ENCODE assay signal across 10 mouse cellular contexts in genomic region chr9:21332161-21333061, GRCm38 (mm10). TPM values are rescaled to one million over a fixed set of nuclear protein-coding genes. Genes with fewer than 3 reads are reported as not detected.
DNase-seq lines count a peak whose midpoint lies in the region; ATAC-seq and TF ChIP-seq lines count a peak whose summit lies in the region.
"Had no signal": no experiment of that assay in that cellular context is flagged by ENCODE, and none has a peak within 500 bp of the region (broad histone marks: within the 10 kb centered on the region; RNA-seq: fewer than 3 reads in every experiment).

No protein-coding gene starts in this region.

- no peaks in the 10 kb centered on the region for H3K36me3 ChIP-seq in heart, embryonic 15.5 days
- no peaks in the 10 kb centered on the region for H3K36me3 ChIP-seq in heart, adult 2 months (ENCODE audit: control insufficient read depth, insufficient read depth, low read length)
- H3K36me3 ChIP-seq in forebrain, embryonic 13.5 days (ENCODE audit: poor library complexity, severe bottlenecking) = no peaks in the 10 kb centered on the region
- H3K36me3 ChIP-seq in intestine, embryonic 16.5 days (ENCODE audit: control insufficient read depth, insufficient read depth, low read length) = no peaks in the 10 kb centered on the region

- H3K27me3 ChIP-seq in heart, embryonic 15.5 days = no peaks in the 10 kb centered on the region
- no peaks in the 10 kb centered on the region for H3K27me3 ChIP-seq in heart, adult 2 months (ENCODE audit: control insufficient read depth, insufficient read depth, low read length)
- H3K27me3 ChIP-seq in forebrain, embryonic 13.5 days = no peaks in the 10 kb centered on the region
- H3K27me3 ChIP-seq in intestine, embryonic 16.5 days (replicated peaks; ENCODE audit: control insufficient read depth, insufficient read depth, low read length) = no peaks in the 10 kb centered on the region

- no peak for TF ChIP-seq EP300 in heart, adult 2 months (IDR thresholded peaks at IDR 0.05; ENCODE audit: insufficient read depth, low read depth, low read length)

- ATAC-seq in heart, embryonic 15.5 days (replicated peaks; ENCODE audit: insufficient number of reproducible peaks, insufficient read depth, low FRiP score, low read depth) = no peak
- no peak for ATAC-seq in forebrain, embryonic 13.5 days
- peak; percentile 73 for ATAC-seq in megakaryocyte progenitor cell, adult 5-6 weeks (replicated peaks; ENCODE audit: poor library complexity)
- ATAC-seq in intestine, embryonic 16.5 days = no peak
- no peak for ATAC-seq in erythroblast, adult 5-6 weeks (replicated peaks; ENCODE audit: low FRiP score, poor library complexity, severe bottlenecking)

- peak overlapping the region; percentile 55 for H3K27ac ChIP-seq in heart, embryonic 15.5 days
- no peak overlapping the region; the same call in 1 of the 2 replicates for H3K27ac ChIP-seq in heart, adult 2 months
- H3K27ac ChIP-seq in forebrain, embryonic 13.5 days = peak overlapping the region; percentile 51; the same call in 1 of the 2 replicates
- H3K27ac ChIP-seq in intestine, embryonic 16.5 days (ENCODE audit: low read length) = no peak overlapping the region
- H3K27ac ChIP-seq: stomach, postnatal 0 days had no signal

- H3K4me2 ChIP-seq in heart, embryonic 15.5 days = no peak overlapping the region
- no peak overlapping the region for H3K4me2 ChIP-seq in forebrain, embryonic 13.5 days
- no peak overlapping the region for H3K4me2 ChIP-seq in intestine, embryonic 16.5 days (ENCODE audit: low read depth, low read length)

- peaks cover 59% of the 10 kb centered on the region for H3K4me1 ChIP-seq in heart, embryonic 15.5 days (replicated peaks)
- peaks cover 13% of the 10 kb centered on the region for H3K4me1 ChIP-seq in heart, adult 2 months (ENCODE audit: control insufficient read depth, insufficient read depth, low read length)
- H3K4me1 ChIP-seq in forebrain, embryonic 13.5 days = peaks cover 9% of the 10 kb centered on the region; the same call in 1 of the 2 replicates
- H3K4me1 ChIP-seq in intestine, embryonic 16.5 days (ENCODE audit: control insufficient read depth, insufficient read depth, low read length) = peaks cover 3% of the 10 kb centered on the region; the same call in 1 of the 2 replicates

- intact Hi-C loops in heart, adult 2 months (cut with DNase I) = no loop called here

- no peak for DNase-seq in heart, adult 2 months
- DNase-seq in CD4-positive, CD25-positive, alpha-beta regulatory T cell, adult 2 months (ENCODE audit: low read depth, low spot score) = peak; percentile 56
- DNase-seq in retina, embryonic 14.5 days (ENCODE audit: low spot score) = no peak

- TF ChIP-seq CTCF in heart, adult 2 months (IDR thresholded peaks at IDR 0.05) = no peak

- TF ChIP-seq POLR2A in heart, adult 2 months (IDR thresholded peaks at IDR 0.05; ENCODE audit: insufficient read depth, low read depth, low read length) = no peak

- peaks cover 3% of the 10 kb centered on the region; the same call in 1 of the 2 replicates for H3K79me2 ChIP-seq in heart, adult 2 months (replicated peaks; ENCODE audit: control insufficient read depth, insufficient read depth, low read length)

- H3K4me3 ChIP-seq in heart, embryonic 15.5 days = no peak overlapping the region
- no peak overlapping the region for H3K4me3 ChIP-seq in heart, adult 2 months
- H3K4me3 ChIP-seq in forebrain, embryonic 13.5 days = no peak overlapping the region
- no peak overlapping the region for H3K4me3 ChIP-seq in intestine, embryonic 16.5 days (ENCODE audit: low read length)

- H3K9me3 ChIP-seq in heart, embryonic 15.5 days (replicated peaks) = no peaks in the 10 kb centered on the region
- no peaks in the 10 kb centered on the region for H3K9me3 ChIP-seq in forebrain, embryonic 13.5 days (replicated peaks)
- no peaks in the 10 kb centered on the region for H3K9me3 ChIP-seq in intestine, embryonic 16.5 days (ENCODE audit: control insufficient read depth, low read length)
- H3K9me3 ChIP-seq: G1E had no signal

- no peak overlapping the region for H3K9ac ChIP-seq in heart, embryonic 15.5 days
- no peak overlapping the region for H3K9ac ChIP-seq in heart, adult 2 months (ENCODE audit: low read depth, low read length)
- peak overlapping the region; percentile 38; the same call in 1 of the 2 replicates for H3K9ac ChIP-seq in forebrain, embryonic 13.5 days
- H3K9ac ChIP-seq in intestine, embryonic 16.5 days (ENCODE audit: low read depth, low read length) = no peak overlapping the region

- 30% methylated on average over 9 of the region's 9 CpGs for WGBS in heart, embryonic 15.5 days
- 44% methylated on average over 9 of the region's 9 CpGs for WGBS in heart, adult 2 months
- 24% methylated on average over 9 of the region's 9 CpGs for WGBS in forebrain, embryonic 13.5 days
- 46% methylated on average over 9 of the region's 9 CpGs for WGBS in intestine, embryonic 16.5 days

RNA-seq across cellular contexts. Expression of gene Slc44a2, which starts 11.9 kb away (rescaled TPM):
- 56.8 and 81.4 TPM in 2 replicates for polyA plus RNA-seq in heart, embryonic 15.5 days (2015; fragmentation: Nextera tagmentation; extraction: Ambion mirVana)
- total RNA-seq in heart, adult 2 months (2021) = 10 to 100 TPM; 77.0 to 89.5 TPM
- polyA plus RNA-seq in heart, adult 2 months (2012; rRNA removed) = 86.8 and 148 TPM in 2 replicates
- 63.6 and 68.3 TPM in 2 replicates for polyA plus RNA-seq in forebrain, embryonic 13.5 days (2015; fragmentation: Nextera tagmentation; extraction: Ambion mirVana)
- 80.9 and 85.5 TPM in 2 replicates for total RNA-seq in megakaryocyte progenitor cell, adult 5-6 weeks (2015)
- 66.8 and 68.2 TPM in 2 replicates for total RNA-seq in megakaryocyte progenitor cell, adult 5-6 weeks (2017)
- 44.6 and 50.2 TPM in 2 replicates for polyA plus RNA-seq in intestine, embryonic 16.5 days (2015; fragmentation: Nextera tagmentation; extraction: Ambion mirVana)
- 10.6 and 17.1 TPM in 2 replicates for total RNA-seq in erythroblast, adult 5-6 weeks (2015; ENCODE audit: low replicate concordance)
- 11.7 and 14.5 TPM in 2 replicates for total RNA-seq in erythroblast, adult 5-6 weeks (2017; ENCODE audit: low replicate concordance)

RNA-seq across cellular contexts. Expression of gene Ap1m2, which starts 20.3 kb away (rescaled TPM):
- polyA plus RNA-seq in heart, embryonic 15.5 days (2015; fragmentation: Nextera tagmentation; extraction: Ambion mirVana) = 1.8 and 6.9 TPM in 2 replicates
- total RNA-seq in heart, adult 2 months (2021) = not detected
- 1.0 TPM in 1 of 2 replicates, not detected in the other for polyA plus RNA-seq in heart, adult 2 months (2012; rRNA removed)
- polyA plus RNA-seq in forebrain, embryonic 13.5 days (2015; fragmentation: Nextera tagmentation; extraction: Ambion mirVana) = 0.39 and 0.52 TPM in 2 replicates
- total RNA-seq in megakaryocyte progenitor cell, adult 5-6 weeks (2015) = 0.32 and 0.57 TPM in 2 replicates
- total RNA-seq in megakaryocyte progenitor cell, adult 5-6 weeks (2017) = 0.44 and 2.8 TPM in 2 replicates
- polyA plus RNA-seq in intestine, embryonic 16.5 days (2015; fragmentation: Nextera tagmentation; extraction: Ambion mirVana) = 158 and 172 TPM in 2 replicates
- total RNA-seq in erythroblast, adult 5-6 weeks (2015; ENCODE audit: low replicate concordance) = 0.58 TPM in 1 of 2 replicates, not detected in the other
- total RNA-seq in erythroblast, adult 5-6 weeks (2017; ENCODE audit: low replicate concordance) = not detected in 2 replicates
- polyA plus RNA-seq: G1E had no signal

RNA-seq across cellular contexts. Expression of gene Ilf3, which starts 35.3 kb away (rescaled TPM):
- polyA plus RNA-seq in heart, embryonic 15.5 days (2015; fragmentation: Nextera tagmentation; extraction: Ambion mirVana) = 88.1 and 118 TPM in 2 replicates
- total RNA-seq in heart, adult 2 months (2021) = 10 to 100 TPM; 27.7 to 29.0 TPM
- polyA plus RNA-seq in heart, adult 2 months (2012; rRNA removed) = 22.6 and 29.0 TPM in 2 replicates
- polyA plus RNA-seq in forebrain, embryonic 13.5 days (2015; fragmentation: Nextera tagmentation; extraction: Ambion mirVana) = 310 and 349 TPM in 2 replicates
- 55.7 and 56.9 TPM in 2 replicates for total RNA-seq in megakaryocyte progenitor cell, adult 5-6 weeks (2015)
- 97.5 and 100 TPM in 2 replicates for total RNA-seq in megakaryocyte progenitor cell, adult 5-6 weeks (2017)
- 119 and 127 TPM in 2 replicates for polyA plus RNA-seq in intestine, embryonic 16.5 days (2015; fragmentation: Nextera tagmentation; extraction: Ambion mirVana)
- total RNA-seq in erythroblast, adult 5-6 weeks (2015; ENCODE audit: low replicate concordance) = 12.5 and 15.2 TPM in 2 replicates
- 14.2 and 16.5 TPM in 2 replicates for total RNA-seq in erythroblast, adult 5-6 weeks (2017; ENCODE audit: low replicate concordance)

RNA-seq across cellular contexts. Expression of gene Cdkn2d, which starts 41.2 kb away (rescaled TPM):
- polyA plus RNA-seq in heart, embryonic 15.5 days (2015; fragmentation: Nextera tagmentation; extraction: Ambion mirVana) = 88.6 and 96.4 TPM in 2 replicates
- total RNA-seq in heart, adult 2 months (2021) = 10 to 100 TPM; 11.3 to 15.0 TPM
- 25.0 and 32.9 TPM in 2 replicates for polyA plus RNA-seq in heart, adult 2 months (2012; rRNA removed)
- 85.4 and 88.3 TPM in 2 replicates for polyA plus RNA-seq in forebrain, embryonic 13.5 days (2015; fragmentation: Nextera tagmentation; extraction: Ambion mirVana)
- 24.1 and 24.3 TPM in 2 replicates for total RNA-seq in megakaryocyte progenitor cell, adult 5-6 weeks (2015)
- 11.2 and 16.1 TPM in 2 replicates for total RNA-seq in megakaryocyte progenitor cell, adult 5-6 weeks (2017)
- 40.2 and 42.5 TPM in 2 replicates for polyA plus RNA-seq in intestine, embryonic 16.5 days (2015; fragmentation: Nextera tagmentation; extraction: Ambion mirVana)
- total RNA-seq in erythroblast, adult 5-6 weeks (2015; ENCODE audit: low replicate concordance) = 29.4 and 40.1 TPM in 2 replicates
- total RNA-seq in erythroblast, adult 5-6 weeks (2017; ENCODE audit: low replicate concordance) = 15.9 and 25.5 TPM in 2 replicates

RNA-seq across cellular contexts. Expression of gene Kri1, which starts 44.6 kb away (rescaled TPM):
- 10.4 and 12.5 TPM in 2 replicates for polyA plus RNA-seq in heart, embryonic 15.5 days (2015; fragmentation: Nextera tagmentation; extraction: Ambion mirVana)
- 10 to 100 TPM; 16.3 to 16.8 TPM for total RNA-seq in heart, adult 2 months (2021)
- 10.5 and 12.8 TPM in 2 replicates for polyA plus RNA-seq in heart, adult 2 months (2012; rRNA removed)
- polyA plus RNA-seq in forebrain, embryonic 13.5 days (2015; fragmentation: Nextera tagmentation; extraction: Ambion mirVana) = 15.4 and 20.1 TPM in 2 replicates
- 33.8 and 38.8 TPM in 2 replicates for total RNA-seq in megakaryocyte progenitor cell, adult 5-6 weeks (2015)
- 83.1 and 87.6 TPM in 2 replicates for total RNA-seq in megakaryocyte progenitor cell, adult 5-6 weeks (2017)
- 12.3 and 13.2 TPM in 2 replicates for polyA plus RNA-seq in intestine, embryonic 16.5 days (2015; fragmentation: Nextera tagmentation; extraction: Ambion mirVana)
- total RNA-seq in erythroblast, adult 5-6 weeks (2015; ENCODE audit: low replicate concordance) = 14.0 and 26.7 TPM in 2 replicates
- 16.7 and 22.3 TPM in 2 replicates for total RNA-seq in erythroblast, adult 5-6 weeks (2017; ENCODE audit: low replicate concordance)

Comparison
In these comparisons a context has a peak if more than half of its experiments do, and no peak if none do; other contexts are left out.
1. H3K27ac ChIP-seq: peak in heart, embryonic 15.5 days (single experiment) and forebrain, embryonic 13.5 days (single experiment); none in heart, adult 2 months (single experiment) and intestine, embryonic 16.5 days (single experiment).
2. RNA of gene Ap1m2, which starts 20.3 kb away (polyA plus RNA-seq): 158 to 172 TPM in intestine, embryonic 16.5 days; 1.8 to 6.9 TPM in heart, embryonic 15.5 days, 1.0 TPM in heart, adult 2 months and 0.39 to 0.52 TPM in forebrain, embryonic 13.5 days; every median in the first group is over 10 times any median in the second.